Mouse (Mus musculus) thymus, postnatal 0 days (tissue): ENCODE results near the gene Cdrt4. TPM values are rescaled to one million over a fixed set of nuclear protein-coding genes. Genes with fewer than 3 reads are reported as not detected.

Experiments
- DNase-seq: peaks from one replicate; pipeline ENCODE4 v3.0.0-alpha.2; 2015; ENCODE audit warnings: low spot score
- polyA plus RNA-seq: library from polyadenylated mRNA; unstranded; fragments of >200 nt; fragmentation: Nextera tagmentation; extraction: Ambion mirVana; gene quantifications from 2 replicates; pipeline ENCODE4 v1.2.1, GENCODE M21; 2015

The Cdrt4 gene
- polyA plus RNA-seq, 1 experiment from 2014 or later = not detected

DNA sequence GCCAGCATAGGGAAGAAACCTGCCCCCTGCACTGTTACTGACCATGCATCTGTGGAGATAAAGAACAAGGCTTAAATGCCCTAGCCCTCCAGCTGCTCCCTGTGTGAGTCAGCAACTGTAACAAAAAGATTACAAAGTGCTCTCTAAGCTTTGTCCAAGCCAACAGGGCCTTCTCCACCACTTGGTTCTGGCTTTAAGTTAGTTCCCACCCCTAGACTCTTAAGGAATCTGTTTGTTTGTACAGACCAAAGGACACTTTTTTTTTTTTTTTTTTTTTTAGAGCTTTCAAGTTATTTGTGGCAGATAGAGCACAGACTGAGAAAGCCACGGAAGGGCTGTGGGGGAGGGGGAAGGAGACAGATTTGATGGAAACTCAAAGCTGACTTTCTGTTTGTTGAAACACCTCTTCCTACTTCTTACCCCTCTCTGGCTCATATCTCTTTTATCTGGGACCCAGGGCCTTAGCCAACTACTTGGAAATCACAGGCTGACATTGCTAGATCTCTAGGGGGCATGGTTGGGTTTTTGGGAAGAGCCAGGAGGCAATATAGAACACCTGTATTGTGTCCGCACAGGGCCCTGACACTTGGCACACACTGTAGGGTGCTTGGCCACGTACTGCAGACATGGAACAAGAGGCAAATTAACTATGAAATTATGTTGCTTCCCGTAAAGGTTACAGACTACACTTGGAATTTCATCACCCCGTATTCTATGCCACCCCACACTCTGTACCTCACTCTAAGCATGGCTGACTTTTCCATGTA lies 44.9 kb downstream of the Cdrt4 start:
- DNase-seq = no peak

DNA sequence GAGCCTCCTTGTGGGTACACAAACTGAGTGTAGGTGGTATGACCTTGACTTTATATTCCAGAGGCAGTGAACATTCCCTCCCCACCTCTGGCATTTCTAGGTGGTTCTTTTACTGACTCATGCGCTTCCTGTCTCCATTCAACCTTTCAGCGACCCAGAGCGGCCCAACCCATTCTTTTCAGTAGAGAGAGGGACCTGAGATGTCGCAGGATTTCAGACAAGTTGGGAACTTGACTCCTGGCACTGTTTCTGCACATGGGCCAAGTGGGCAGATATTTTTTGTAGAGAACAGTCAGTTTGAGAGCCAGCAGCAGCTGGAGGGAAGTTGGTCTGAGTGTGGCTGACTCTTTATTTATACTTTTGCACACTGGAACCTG lies 45.5 kb downstream of the Cdrt4 start:
- DNase-seq = no peak

DNA sequence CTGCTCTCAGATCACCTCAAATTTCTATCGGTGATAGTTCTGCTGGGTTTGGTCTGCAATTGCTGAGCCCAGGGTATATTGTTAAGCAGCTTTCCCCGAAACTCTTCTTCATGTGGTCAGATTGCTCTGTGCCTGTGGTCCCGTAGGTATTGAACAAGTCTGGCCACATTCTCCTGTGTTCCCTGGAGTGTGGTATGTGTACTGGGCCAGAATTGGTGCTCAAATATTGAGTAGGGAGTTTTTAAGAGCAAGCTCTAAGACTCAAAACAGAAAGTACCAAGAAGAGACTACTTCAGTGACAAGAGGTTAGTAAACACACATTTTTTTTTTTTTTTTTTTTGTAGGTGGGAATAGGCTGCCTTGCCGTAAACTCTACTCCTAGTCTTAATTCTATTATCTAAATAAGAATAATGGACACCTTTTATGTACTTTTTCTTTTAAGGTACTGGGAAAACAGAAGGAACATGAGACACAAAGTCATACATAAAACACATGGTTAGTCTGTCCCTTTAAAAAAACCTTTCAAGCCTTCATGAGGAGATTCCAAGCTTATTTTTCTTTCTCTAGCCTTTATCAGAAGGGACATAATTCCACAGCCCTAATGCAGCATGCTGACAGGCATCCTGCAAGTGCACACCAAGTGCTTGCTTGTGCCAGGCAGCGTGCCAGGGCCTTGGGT lies 46.2 kb downstream of the Cdrt4 start:
- DNase-seq = no peak

DNA sequence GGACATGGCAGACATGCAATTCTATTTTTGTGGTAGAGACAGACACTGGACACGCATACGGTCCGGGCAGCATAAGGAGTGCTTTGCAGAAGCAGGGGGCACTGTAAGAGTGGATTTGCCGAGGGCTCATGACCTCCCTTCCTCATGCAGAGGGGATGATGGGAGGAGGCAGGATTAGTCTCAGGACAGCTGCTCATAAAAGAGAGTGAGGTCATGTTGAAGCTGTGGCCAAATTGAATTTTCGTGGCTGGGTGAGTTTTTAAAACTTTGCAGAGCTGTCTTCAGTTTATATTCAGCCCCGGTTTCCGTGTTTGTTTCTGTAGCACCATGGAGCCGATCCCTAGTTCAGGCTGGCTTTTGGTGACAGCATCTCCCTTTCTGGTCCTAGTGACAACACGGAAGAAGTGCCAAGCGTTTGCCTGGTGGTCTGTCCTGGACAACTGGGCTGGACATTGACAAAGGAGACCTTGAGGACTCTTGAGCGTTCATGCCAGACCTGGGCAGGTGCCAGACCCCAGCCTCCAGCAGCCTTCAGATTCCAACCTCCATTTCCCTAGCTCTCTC lies 46.8 kb downstream of the Cdrt4 start:
- no peak for DNase-seq

DNA sequence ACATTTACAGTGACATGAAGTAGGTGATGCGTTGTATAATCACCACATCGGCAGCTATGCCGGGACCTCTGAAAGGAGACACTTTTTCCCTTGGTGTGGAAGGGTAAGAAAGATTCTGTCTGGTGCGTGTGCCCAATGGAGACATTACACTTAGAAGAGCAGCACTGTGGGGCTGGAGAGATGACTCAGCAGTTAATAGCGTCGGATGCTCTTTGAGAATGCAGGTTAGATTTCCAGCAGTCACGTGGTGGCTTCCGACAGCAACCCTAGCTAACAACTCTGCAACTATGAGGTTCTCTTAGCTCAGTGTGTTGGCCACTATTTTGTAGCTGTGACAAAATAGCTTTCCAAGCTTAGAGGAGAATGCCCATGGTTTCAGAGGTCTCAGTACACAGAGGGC lies 49.1 kb downstream of the Cdrt4 start:
- DNase-seq = no peak

DNA sequence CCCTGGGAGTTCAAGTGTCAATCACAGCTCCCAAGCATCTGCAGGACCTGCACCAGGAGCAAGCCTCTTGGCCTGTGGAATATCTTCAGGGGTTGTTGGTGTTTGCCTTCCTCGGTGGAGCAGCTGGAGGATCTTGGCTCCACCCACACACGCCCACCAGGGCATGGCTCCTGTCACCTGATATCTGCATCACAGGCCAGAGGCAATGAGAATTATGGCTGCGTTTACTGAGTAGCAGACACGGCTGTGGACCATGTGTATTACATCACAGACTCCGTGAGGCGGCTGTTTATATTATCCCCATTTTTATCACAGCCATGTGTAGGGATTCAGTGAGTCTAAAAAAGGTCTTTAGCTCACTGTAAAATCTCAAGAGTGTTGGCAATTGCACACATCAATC lies 53.6 kb downstream of the Cdrt4 start:
- DNase-seq = no peak

DNA sequence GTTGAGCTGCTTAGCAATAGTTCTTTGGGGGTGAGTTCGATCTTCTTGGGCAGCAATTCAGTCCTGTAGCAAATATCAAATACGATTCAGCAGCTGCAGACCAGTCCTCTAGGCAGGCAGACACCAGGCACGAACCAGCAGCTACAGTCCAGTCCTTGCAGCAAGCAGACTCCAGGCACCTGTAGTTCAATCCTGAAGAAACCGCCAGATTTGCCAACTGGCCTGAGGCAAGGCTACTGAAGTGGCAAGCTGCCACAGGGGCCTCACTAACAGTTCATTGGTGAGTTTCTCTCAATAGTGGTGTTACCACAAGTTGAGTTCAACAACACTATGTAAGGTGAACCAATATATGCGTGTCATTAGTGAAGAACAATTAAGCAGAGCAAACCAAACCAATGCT lies 56.4 kb downstream of the Cdrt4 start:
- no peak for DNase-seq

DNA sequence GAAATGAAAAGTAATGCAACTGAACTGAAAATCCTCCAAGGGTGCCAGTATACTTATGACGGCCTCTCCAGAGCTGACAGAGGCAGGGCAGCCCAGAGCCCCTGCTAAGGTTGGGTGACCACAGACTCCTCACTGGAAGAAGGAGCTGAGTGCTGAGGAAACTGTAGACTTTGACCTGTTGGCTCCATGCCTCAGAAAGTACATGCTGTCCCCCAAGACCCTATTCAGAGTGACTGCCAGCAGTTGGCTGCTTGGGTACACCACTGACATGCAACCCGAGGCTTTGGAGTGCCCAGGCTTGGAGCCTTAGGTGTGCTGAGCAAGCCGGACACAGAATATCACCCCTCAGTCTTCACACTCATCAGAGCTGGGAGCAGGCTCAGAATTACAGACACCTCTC lies 57.0 kb downstream of the Cdrt4 start:
- DNase-seq = no peak

DNA sequence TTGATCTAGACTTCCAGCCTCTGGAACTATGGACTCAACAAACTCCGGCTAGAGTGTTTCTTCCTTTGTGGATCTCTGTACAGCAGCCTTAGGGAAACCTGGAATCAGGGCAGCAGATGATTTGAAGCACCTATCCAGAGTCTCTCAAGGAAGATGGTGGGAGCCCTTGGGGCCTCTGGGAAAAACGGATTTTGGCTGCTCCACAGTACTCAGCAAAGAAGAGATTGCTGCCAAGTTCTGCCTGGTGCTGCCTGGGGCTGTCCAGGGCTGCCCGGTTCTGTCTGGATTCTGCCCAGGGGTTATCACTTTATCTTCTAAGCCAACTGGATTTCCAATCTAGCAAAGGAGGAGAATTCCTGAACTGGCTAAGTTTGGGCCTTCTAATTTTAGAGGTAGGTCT lies 58.8 kb downstream of the Cdrt4 start:
- no peak for DNase-seq

DNA sequence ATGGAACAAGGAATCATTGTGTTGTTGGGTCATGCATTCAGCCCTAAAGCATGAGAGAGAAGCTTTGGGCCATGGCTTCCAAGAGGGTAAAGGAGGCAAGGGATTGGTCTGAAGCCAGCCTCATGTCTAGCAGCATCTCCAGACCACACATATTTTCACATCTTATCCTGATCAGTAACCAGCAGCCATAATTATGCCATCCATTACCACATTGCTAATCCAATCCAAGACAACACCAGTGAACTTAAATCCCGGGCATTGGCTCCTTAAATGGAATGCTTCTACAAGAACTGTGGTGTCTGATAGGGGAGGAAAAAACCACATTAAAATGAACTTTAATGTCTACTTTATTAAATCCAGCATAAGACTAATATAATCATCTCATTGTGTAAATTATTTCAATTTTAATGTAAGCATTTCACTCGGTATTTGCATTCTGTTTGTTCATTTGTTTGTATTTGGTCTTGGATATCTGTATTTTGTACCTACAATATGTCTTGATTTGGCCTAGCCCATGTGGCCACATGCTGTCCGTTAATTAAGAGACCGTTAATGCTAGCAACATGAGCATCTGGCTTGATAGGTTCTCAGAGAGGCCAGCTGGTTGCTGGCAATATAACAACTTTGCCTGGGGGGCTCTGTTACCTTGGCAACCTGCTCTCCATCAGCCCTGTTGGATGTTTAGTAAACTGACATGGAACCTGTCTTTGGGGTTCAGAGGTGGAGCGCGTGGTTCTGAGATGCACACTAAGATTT lies 66.5 kb downstream of the Cdrt4 start:
- DNase-seq = no peak

DNA sequence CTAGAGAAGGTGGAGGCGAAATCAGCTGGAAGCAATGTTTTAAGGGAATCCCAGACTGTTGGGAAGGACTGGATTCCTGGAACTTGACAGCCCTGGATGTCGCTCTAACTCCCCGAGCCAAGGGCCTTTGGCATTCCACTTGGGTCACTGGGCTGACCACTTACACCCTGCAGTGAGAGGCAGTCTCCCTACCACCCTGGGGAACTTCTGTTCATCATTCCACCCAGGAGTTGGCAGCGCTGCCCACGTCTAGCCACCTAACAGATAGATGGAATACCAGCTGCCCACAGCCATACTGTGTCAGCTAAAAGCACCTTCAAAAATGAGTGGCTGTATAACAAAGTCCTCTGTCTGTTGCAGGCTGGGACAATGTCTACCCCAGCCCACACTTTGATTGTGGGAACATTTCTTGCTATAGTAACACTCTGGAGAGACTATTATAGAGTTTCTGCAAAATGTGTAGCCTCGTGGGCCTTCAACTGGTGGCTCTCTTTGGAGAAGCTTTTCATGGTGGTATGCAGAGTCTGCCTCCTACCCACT lies 67.2 kb downstream of the Cdrt4 start:
- DNase-seq = no peak

DNA sequence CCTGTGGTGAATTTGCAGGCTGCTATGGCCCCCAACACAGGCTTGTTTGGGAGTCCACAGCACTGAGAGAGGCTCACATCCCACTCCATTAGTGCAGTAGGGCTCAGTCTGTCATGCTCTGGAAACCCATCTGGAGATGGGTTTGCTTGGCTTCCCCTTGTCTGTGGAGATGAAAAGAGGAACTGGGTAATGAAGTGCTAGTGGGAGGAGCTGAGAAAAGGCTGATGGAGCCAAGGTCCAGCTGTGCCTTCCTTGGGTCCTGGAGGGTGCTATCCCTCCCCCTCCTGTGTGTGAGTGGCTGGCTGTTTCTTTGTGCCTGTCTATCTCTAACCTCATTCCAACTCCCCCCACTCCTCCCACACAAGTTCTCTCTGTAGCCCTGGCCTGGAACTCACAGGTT lies 69.6 kb downstream of the Cdrt4 start:
- DNase-seq = no peak

DNA sequence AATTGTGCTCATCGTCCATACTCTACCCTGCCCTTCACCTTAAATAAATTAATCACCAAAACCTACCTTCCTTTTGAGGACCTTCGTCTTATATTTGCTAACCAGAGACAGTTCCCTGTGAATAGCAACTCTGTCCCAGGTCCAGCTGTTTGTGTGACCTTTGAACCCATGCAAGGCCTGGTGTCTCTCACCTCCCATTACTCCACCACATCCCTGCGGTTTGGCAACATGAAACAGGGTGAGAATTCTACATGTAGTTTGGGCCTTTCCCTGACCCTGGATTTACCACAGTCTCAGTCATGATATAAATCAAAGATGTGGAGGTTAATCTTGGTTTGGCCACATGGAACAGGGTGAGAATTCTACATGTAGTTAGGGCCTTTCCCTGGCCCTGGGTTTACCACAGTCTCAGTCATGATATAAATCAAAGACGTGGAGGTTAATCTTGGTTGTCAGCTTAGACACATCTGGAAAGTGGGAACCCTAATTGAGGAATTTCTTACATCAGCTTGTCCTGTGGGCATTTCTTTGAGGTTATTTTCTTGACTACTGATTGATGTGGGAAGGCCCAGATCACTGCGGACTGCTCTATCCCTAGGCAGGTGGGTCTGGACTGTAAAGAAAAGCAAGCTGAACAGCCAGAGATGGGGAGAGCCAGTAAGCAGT lies 70.3 kb downstream of the Cdrt4 start:
- DNase-seq = no peak

DNA sequence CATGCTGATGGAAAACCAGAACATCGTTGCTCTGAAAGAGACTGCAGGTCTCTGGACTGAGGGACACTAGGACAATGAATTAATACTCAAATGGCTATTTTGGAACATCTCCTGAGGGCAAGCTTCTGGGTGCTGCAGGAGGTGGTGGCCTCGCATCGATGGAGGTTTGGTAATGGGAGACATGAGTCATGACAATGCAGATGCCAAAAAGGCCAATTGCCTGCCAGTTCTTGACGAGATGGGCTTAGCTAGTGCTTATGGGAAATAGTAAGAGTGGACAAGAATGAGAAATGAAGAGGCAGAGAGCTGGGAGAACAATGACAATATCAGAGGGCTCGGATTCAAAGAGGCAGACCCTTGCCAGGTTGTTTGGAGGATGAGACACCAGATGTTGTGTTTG lies 72.5 kb downstream of the Cdrt4 start:
- DNase-seq = no peak

DNA sequence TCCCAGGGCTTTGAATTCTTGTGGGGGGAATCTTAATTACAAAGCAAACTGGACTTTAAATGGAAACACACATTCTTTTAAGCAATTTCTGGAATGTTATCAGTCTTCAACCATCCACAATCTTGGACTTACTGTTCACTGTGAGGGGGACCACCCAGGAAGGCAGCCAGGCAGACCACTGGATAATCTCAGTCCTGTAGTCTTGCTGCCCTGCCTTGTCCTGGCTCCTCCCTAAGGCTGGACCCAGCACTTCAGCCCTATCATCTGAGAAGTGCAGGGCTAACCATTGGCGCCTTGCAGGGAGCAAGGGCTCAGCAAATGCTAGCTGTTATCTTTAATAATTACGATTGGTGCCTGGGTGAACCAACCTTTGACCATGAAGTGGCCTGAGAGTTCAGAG lies 73.1 kb downstream of the Cdrt4 start:
- DNase-seq = no peak

DNA sequence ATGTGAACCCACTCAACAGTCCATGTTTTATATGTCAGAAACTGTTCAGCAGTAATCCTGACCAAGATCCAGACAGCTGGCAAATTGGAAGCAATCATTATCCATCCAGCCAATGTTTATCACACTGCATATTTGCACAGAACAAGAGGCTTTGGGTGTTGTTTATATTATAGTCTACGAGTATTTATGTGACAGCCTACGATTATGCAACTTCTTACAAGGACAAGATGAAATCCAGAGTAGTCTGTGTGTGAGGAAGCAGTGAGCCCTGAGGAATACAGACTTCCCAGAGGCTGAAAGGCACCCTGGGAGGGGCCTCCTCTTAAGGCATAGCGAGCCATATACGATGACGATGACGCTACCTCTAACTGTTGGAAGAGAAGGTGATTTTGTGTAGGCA lies 74.5 kb downstream of the Cdrt4 start:
- DNase-seq = no peak

DNA sequence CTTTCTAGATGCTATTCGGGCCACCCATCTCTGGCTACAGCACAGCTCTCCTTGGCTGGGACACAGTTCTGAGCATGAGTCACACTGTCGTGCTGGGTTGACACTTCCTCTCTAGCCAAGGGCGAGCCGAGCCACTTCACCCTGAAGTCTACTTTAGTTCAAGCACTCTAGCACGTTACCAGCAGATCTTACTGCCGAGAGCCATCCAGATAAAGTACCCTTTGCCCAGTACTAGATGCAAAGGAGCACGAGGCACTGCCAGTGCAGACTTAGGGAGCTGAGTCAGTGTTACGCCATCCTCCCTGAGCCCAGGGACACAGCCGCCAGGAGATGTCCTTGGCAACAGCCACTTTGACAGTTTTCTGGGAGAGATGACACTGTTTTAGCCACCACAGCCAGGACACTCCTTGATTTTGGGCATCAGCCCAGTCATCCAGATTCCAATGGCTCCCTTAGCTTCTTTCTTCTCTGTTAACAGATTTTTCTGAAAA lies 75.7 kb downstream of the Cdrt4 start:
- no peak for DNase-seq

DNA sequence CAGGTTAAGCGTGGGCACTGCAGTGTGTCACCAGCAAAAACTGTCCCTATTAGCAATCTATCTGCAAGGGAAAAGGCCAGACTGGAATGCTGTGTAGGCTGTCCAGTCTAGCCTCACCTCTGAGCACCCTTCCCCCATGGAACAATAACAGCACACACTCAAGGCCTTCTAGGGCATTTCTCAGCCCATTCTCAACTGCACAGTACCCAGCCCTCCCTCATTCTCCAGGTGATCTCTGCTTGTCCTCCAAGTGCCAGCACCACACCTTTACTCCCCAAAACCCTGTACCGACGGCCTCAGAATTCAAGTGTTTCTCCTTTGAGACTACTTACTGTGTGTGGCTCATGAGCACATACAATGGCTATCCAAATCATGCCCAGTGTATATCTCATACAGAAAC lies 77.1 kb downstream of the Cdrt4 start:
- no peak for DNase-seq

DNA sequence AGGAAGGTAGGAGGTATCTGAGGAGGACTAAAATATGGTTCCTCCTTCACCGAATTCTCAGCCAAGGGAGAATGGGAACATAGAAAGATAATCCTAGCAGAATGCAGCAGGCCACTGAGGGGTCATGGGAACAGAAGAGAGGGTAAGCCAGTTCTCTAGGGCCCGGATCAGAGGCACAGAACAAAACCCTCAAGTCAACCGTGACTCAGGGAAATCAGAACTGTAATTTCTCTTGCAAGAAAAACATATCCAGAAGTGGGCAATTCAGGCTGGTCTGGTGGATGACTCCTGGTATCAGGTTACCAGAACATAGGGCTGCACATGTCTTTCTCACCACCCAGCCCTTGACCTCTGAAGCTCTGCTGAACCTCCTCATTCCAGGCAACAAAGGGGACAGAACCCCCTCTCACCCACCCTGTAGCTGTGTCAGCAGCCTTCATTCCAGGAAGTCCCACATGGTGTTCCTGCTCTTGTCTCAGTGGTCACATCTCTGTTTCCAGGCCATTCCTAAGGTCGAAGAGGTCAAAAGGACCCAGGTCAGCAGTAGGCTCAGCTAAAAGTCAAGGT lies 78.2 kb downstream of the Cdrt4 start:
- no peak for DNase-seq

DNA sequence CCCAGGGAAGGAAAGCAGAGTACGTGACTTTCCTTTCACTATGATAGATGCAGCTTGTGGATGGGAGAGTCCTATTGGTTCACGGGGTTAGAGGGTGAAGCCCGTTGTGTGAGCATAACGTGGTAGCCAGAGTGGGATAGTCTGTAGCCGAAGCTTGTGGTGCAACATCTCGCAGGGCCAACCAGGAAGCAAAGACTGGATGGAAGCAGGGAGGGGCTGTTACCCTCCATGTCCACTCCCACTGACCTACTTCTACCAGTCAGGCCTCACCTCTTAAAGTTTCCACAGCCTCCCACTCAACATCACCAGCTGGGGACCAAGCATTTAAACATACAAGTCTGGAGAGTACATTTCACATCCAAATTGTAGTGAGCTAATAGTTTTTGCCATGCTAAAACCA lies 78.7 kb downstream of the Cdrt4 start:
- DNase-seq = no peak
